Mouse (Mus musculus) E14TG2a.4 (cell line): Measurements from ENCODE around the gene Cdrt4.

Experiments used
- CTCF ChIP-seq: conservative IDR thresholded peaks from 2 replicates; pipeline ENCODE4 v1.5.1; 2014; ENCODE audit warnings: low read length
- NANOG ChIP-seq: IDR thresholded peaks from 2 replicates; pipeline ENCODE4 v1.6.1; 2014; ENCODE audit warnings: borderline replicate concordance, low read length, mixed read lengths
- POU5F1 ChIP-seq: IDR thresholded peaks from 2 replicates; pipeline ENCODE4 v1.6.1; 2014; ENCODE audit warnings: low read length, borderline replicate concordance

DNA sequence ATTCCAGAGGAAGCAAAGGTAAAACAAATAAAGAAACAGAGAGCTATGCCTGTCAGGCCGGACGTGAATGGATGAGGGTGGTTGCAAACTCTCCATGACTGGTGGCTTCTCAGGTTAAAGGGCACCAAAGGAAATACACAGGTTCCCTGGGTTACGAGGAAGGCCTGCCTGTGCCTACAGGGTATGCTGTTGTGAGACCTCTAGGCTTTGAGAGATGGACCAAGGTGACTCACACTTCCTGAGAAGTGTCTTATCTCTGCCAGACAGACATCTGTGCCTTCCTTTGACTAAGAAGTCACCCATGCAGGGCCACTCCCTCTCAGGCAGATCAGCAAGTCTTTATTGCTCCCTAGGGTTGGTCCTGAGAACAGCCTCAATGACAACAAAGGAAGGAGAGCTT, 21.2 kb upstream of the Cdrt4 start:
- no peak for TF ChIP-seq CTCF
- no peak for TF ChIP-seq NANOG
- TF ChIP-seq POU5F1, result no peak
